Mouse (Mus musculus) megakaryocyte, embryonic 14.5 days (primary cell): ENCODE results near the gene Marc1. TPM values are rescaled to one million over a fixed set of nuclear protein-coding genes. Genes with fewer than 3 reads are reported as not detected.

Experiments
- H3K27me3 ChIP-seq: replicated peaks from 2 replicates; pipeline ENCODE3; 2012; ENCODE audit warnings: inconsistent platforms
- H3K36me3 ChIP-seq: replicated peaks from 2 replicates; pipeline ENCODE3; 2012; ENCODE audit warnings: low read length, inconsistent platforms, mixed read lengths
- H3K4me1 ChIP-seq: 2 replicates; pipeline ENCODE4 v1.6.1; 2012; ENCODE audit warnings: inconsistent platforms
- H3K4me3 ChIP-seq: replicated peaks from 2 replicates; pipeline ENCODE3; 2012; ENCODE audit warnings: moderate library complexity, mild to moderate bottlenecking, inconsistent platforms
- H3K9me3 ChIP-seq: 2 replicates; pipeline ENCODE4 v1.6.1; 2012; ENCODE audit warnings: inconsistent platforms
- FLI1 ChIP-seq: IDR thresholded peaks from 2 replicates; pipeline ENCODE4 v1.6.1; 2012; ENCODE audit warnings: low read length, inconsistent platforms, mixed read lengths
- GATA1 ChIP-seq: IDR thresholded peaks from 3 replicates; pipeline ENCODE4 v1.6.1; 2012; ENCODE audit warnings: mixed read lengths, low read length, inconsistent platforms, borderline replicate concordance
- polyA plus RNA-seq: library from polyadenylated mRNA; stranded (reverse); fragments of >175 nt; gene quantifications from 2 replicates; pipeline ENCODE4 v1.2.3, GENCODE M21; 2012; ENCODE audit warnings: low replicate concordance; ENCODE audit not compliant: insufficient read depth

The Marc1 gene
- polyA plus RNA-seq = not detected in 2 replicates

DNA sequence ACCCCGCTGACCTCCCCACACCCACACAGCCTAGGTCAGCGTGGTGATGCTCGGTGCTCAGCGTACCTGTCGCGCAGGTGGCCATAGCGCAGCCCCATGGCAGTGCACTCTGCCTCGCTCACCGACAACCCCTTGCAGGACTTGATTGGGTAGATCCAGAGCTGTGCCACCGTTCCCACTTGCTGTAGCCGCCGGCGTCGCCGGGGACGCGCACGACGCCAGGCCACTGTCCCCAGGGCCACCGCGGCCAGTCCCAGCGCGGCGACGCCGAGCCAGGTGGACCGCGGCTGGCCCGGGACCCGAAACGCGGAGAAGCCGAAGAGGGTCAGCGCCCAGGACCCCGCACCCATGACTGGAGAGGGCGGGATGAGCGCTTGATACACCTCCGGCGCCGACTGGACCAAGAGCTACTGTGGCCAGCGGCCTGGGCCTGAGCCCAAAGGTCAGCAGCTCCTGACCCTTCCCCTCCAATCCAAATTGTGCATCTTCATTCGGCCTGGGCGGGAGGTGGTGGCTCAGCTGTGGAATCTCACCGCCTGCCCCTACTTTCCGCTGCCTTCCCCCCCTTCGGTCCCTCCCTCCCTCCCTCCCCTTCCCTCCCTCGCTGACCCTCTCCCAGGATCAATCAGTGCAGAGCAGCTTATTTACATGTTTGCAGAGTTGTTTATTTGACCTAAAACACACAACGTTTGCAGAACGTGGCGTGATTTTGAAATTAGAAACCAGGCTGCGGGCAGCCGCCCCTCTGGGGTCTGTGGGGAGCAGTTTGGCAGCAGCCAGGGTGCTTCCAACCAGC lies at the start of gene Marc1:
Marc1 (minus strand) TSS at position 534 of the 796 bp plus-strand sequence.
- TF ChIP-seq FLI1 (no peak), GATA1 (no peak)
- peak within 1 kb of the TSS; percentile 46 for H3K4me3 ChIP-seq
- H3K4me1 ChIP-seq = peaks cover 28% of the 10 kb centered on the region
- H3K36me3 ChIP-seq = peaks cover 28% of the 10 kb centered on the region
- no peaks in the 10 kb centered on the region for H3K9me3 ChIP-seq
- H3K27me3 ChIP-seq = peaks cover 7% of the 10 kb centered on the region

DNA sequence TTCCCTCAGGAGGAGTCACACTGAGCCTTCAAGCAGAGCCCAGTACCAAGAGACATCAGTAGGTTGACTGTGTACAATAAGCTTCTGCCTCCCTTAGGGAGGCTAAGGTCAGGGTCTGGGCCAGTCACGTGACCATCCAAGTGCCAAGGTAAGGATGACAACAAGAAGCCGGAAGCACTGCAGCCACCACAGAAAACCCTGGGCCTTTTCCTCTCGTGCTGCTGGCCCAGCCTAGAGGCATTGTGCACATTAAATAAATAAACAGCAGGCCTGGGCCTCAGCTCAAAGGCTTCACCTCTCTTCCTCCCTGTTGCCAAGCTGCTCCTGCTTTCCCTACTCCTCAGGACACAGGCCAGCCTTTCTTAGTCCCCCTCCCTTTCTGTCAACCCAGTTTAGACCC lies 49.2 kb upstream of the Marc1 start:
- Histone ChIP-seq H3K27me3 (peaks cover 40% of the 10 kb centered on the region), H3K4me1 (no peaks in the 10 kb centered on the region), H3K9me3 (0 out of 2 replicates have a peak, but pooled peaks cover 3% of the 10 kb centered on the region), H3K4me3 (no peak overlapping the region), H3K36me3 (no peaks in the 10 kb centered on the region)
- no peak for TF ChIP-seq GATA1
- no peak for TF ChIP-seq FLI1

- Histone ChIP-seq H3K9me3 (0 out of 2 replicates have a peak, but pooled peaks cover 3% of the 10 kb centered on the region), H3K36me3 (no peaks in the 10 kb centered on the region), H3K4me1 (peaks cover 10% of the 10 kb centered on the region), H3K27me3 (peaks cover 30% of the 10 kb centered on the region), H3K4me3 (no peak overlapping the region)
- no peak for TF ChIP-seq FLI1
- TF ChIP-seq GATA1 = no peak
Observed at GRCm38 (mm10) chr1:184858253-184858652, 47.1 kb upstream of the Marc1 start.

GRCm38 (mm10) chr1:184857216-184857615 lies 46.1 kb upstream of the Marc1 start:
- Histone ChIP-seq H3K4me1 (peaks cover 21% of the 10 kb centered on the region), H3K27me3 (peaks cover 22% of the 10 kb centered on the region), H3K4me3 (no peak overlapping the region), H3K9me3 (0 out of 2 replicates have a peak, but pooled peaks cover 3% of the 10 kb centered on the region), H3K36me3 (no peaks in the 10 kb centered on the region)
- TF ChIP-seq FLI1 (no peak), GATA1 (no peak)

- no peak for TF ChIP-seq FLI1
- no peak for TF ChIP-seq GATA1
- Histone ChIP-seq H3K4me1 (peaks cover 33% of the 10 kb centered on the region), H3K36me3 (no peaks in the 10 kb centered on the region), H3K27me3 (peaks cover 4% of the 10 kb centered on the region), H3K9me3 (0 out of 2 replicates have a peak, but pooled peaks cover 3% of the 10 kb centered on the region), H3K4me3 (peak overlapping the region; percentile 90)
Observed at GRCm38 (mm10) chr1:184853922-184854321, 42.8 kb upstream of the Marc1 start.

GRCm38 (mm10) chr1:184853339-184853738 lies 42.2 kb upstream of the Marc1 start:
- Histone ChIP-seq H3K9me3 (0 out of 2 replicates have a peak, but pooled peaks cover 3% of the 10 kb centered on the region), H3K27me3 (peaks cover 4% of the 10 kb centered on the region), H3K4me3 (peak overlapping the region; percentile 90), H3K36me3 (no peaks in the 10 kb centered on the region), H3K4me1 (peaks cover 33% of the 10 kb centered on the region)
- TF ChIP-seq GATA1 = no peak
- no peak for TF ChIP-seq FLI1

GRCm38 (mm10) chr1:184851741-184852618 lies 40.9 kb upstream of the Marc1 start:
- H3K27me3 ChIP-seq = no peaks in the 10 kb centered on the region
- H3K4me3 ChIP-seq = peak overlapping the region; percentile 86
- H3K4me1 ChIP-seq = peaks cover 42% of the 10 kb centered on the region
- TF ChIP-seq GATA1 (no peak), FLI1 (no peak)
- no peaks in the 10 kb centered on the region for H3K9me3 ChIP-seq
- no peaks in the 10 kb centered on the region for H3K36me3 ChIP-seq

DNA sequence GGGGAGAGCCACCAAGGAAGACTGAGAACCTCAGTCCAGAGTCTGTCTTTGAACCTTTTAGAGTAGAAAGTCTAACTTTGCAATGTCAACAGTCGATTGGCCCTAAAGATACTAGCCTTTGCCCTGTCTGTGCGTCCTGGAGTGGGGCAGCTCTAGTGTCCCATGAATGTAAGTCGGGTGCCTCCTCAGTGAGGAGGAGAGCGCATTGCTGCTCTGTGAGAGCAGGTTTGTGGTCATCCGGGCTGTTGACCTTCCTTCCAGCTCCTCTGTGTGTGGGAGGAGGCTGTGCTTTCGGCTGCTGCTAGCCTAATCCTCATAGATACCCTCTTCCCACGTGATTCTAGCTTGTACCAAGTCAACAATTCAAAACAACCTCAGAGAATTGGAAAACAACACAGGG lies 40.1 kb upstream of the Marc1 start:
- H3K4me3 ChIP-seq = no peak overlapping the region
- no peaks in the 10 kb centered on the region for H3K36me3 ChIP-seq
- TF ChIP-seq FLI1 = no peak
- no peaks in the 10 kb centered on the region for H3K9me3 ChIP-seq
- no peaks in the 10 kb centered on the region for H3K27me3 ChIP-seq
- H3K4me1 ChIP-seq = peaks cover 50% of the 10 kb centered on the region

GRCm38 (mm10) chr1:184846973-184847372 lies 35.9 kb upstream of the Marc1 start:
- Histone ChIP-seq H3K27me3 (no peaks in the 10 kb centered on the region), H3K9me3 (no peaks in the 10 kb centered on the region), H3K36me3 (peaks cover 5% of the 10 kb centered on the region), H3K4me3 (peak overlapping the region; percentile 100), H3K4me1 (peaks cover 53% of the 10 kb centered on the region)
- no peak for TF ChIP-seq GATA1
- no peak for TF ChIP-seq FLI1

- Histone ChIP-seq H3K4me1 (peaks cover 53% of the 10 kb centered on the region), H3K36me3 (peaks cover 12% of the 10 kb centered on the region), H3K27me3 (no peaks in the 10 kb centered on the region), H3K4me3 (peak within 1 kb of the TSS; percentile 100), H3K9me3 (no peaks in the 10 kb centered on the region)
- TF ChIP-seq FLI1 (no peak), GATA1 (no peak)
Observed at GRCm38 (mm10) chr1:184846092-184846750, 35.1 kb upstream of the Marc1 start, which contains the start of gene Marc2. Gene Marc2, minus strand, starts transcription at chr1:184846451.
